Mouse (Mus musculus) stomach, postnatal 0 days (tissue): ENCODE results near the gene Klrg2. TPM values are rescaled to one million over a fixed set of nuclear protein-coding genes. Genes with fewer than 3 reads are reported as not detected.
A peak's percentile ranks its signal among the peaks of the same experiment; 100 is the strongest.

ENCODE experiments used
- ATAC-seq: fragments of 200-750 bp; cut with Nextera tagmentation; 2 replicates; pipeline ENCODE4 v1.8.0; 2017; ENCODE audit not compliant: low FRiP score, low TSS enrichment
- DNase-seq: peaks from one replicate; pipeline ENCODE4 v3.0.0-alpha.2; 2016; ENCODE audit warnings: low spot score
- H3K27ac ChIP-seq: fragments of 300-500 bp; sonication (generic); replicated peaks from 2 replicates; pipeline ENCODE4 v1.5.1; 2014; ENCODE audit warnings: mild to moderate bottlenecking, control low read depth
- H3K27me3 ChIP-seq: fragments of 300-500 bp; sonication (generic); 2 replicates; pipeline ENCODE4 v1.6.1; 2014; ENCODE audit warnings: low read length; ENCODE audit not compliant: control insufficient read depth, insufficient read depth
- H3K36me3 ChIP-seq: fragments of 300-500 bp; sonication (generic); 2 replicates; pipeline ENCODE4 v1.6.1; 2014; ENCODE audit warnings: low read length, mixed read lengths; ENCODE audit not compliant: control insufficient read depth, insufficient read depth
- H3K4me1 ChIP-seq: fragments of 300-500 bp; sonication (generic); replicated peaks from 2 replicates; pipeline ENCODE4 v1.6.1; 2014; ENCODE audit warnings: antibody characterized with exemption; ENCODE audit not compliant: control insufficient read depth, insufficient read depth
- H3K4me2 ChIP-seq: fragments of 300-500 bp; sonication (generic); replicated peaks from 2 replicates; pipeline ENCODE4 v1.6.1; 2014; ENCODE audit warnings: low read depth, mild to moderate bottlenecking, control low read depth, moderate library complexity
- H3K4me3 ChIP-seq: fragments of 300-500 bp; sonication (generic); 2 replicates; pipeline ENCODE4 v1.5.1; 2014; ENCODE audit warnings: low read depth, low read length, control low read depth
- H3K9ac ChIP-seq: fragments of 300-500 bp; sonication (generic); 2 replicates; pipeline ENCODE4 v1.6.1; 2014; ENCODE audit warnings: mild to moderate bottlenecking, low read length, control low read depth, mixed read lengths
- H3K9me3 ChIP-seq: fragments of 300-500 bp; sonication (generic); 2 replicates; pipeline ENCODE4 v1.6.1; 2016; ENCODE audit warnings: low read length; ENCODE audit not compliant: control insufficient read depth
- CTCF ChIP-seq: IDR thresholded peaks from 2 replicates; pipeline ENCODE4 v1.5.1; 2016; ENCODE audit warnings: antibody characterized with exemption, low read depth, mild to moderate bottlenecking, moderate library complexity
- EP300 ChIP-seq: optimal IDR thresholded peaks from 2 replicates; pipeline ENCODE3; 2016; ENCODE audit warnings: antibody characterized with exemption
- WGBS: fragments of 180-500 bp; shearing (Covaris S2); extraction: QIAGEN DNeasy Blood & Tissue Kit; methylation state at CpG from one replicate; pipeline ENCODE4 v1.1.7; 2014; 5-methylcytosine and 5-hydroxymethylcytosine counted together
- polyA plus RNA-seq: library from polyadenylated mRNA; unstranded; fragments of >200 nt; fragmentation: Nextera tagmentation; extraction: Ambion mirVana; gene quantifications from 2 replicates; pipeline ENCODE4 v1.2.1, GENCODE M21; 2015

Gene Klrg2
- polyA plus RNA-seq, result 4.5 and 5.9 TPM in 2 replicates

- Histone ChIP-seq H3K27ac (peak within 1 kb of the TSS; percentile 67; the same call in 1 of the 2 replicates), H3K27me3 (peaks cover 6% of the 10 kb centered on the region), H3K36me3 (no peaks in the 10 kb centered on the region), H3K4me3 (peak within 1 kb of the TSS; percentile 59), H3K4me2 (peak within 1 kb of the TSS; percentile 100), H3K4me1 (no peaks in the 10 kb centered on the region), H3K9ac (peak within 1 kb of the TSS; percentile 65), H3K9me3 (no peaks in the 10 kb centered on the region)
- TF ChIP-seq CTCF (no peak), EP300 (no peak)
- ATAC-seq (peak; percentile 88), DNase-seq (peak; percentile 87)
- WGBS, result 1% methylated on average over 54 of the region's 60 CpGs
These were observed at the start of gene Klrg2 for GRCm38 (mm10) chr6:38636852-38637618. Gene Klrg2 (minus strand): TSS chr6:38637242.

- no peaks in the 10 kb centered on the region for H3K4me1 ChIP-seq
- no peak for DNase-seq
- H3K9ac ChIP-seq, result no peak overlapping the region
- no peak for ATAC-seq
- H3K27ac ChIP-seq, result no peak overlapping the region
- WGBS, result 57% methylated on average over 2 of the region's 2 CpGs
- H3K27me3 ChIP-seq, result no peaks in the 10 kb centered on the region
- H3K4me2 ChIP-seq, result no peak overlapping the region
- no peaks in the 10 kb centered on the region for H3K9me3 ChIP-seq
- H3K36me3 ChIP-seq, result 0 out of 2 replicates have a peak, but pooled peaks cover 2% of the 10 kb centered on the region
- H3K4me3 ChIP-seq, result no peak overlapping the region
- TF ChIP-seq EP300 (no peak), CTCF (no peak)
These were observed 45.5 kb upstream of the Klrg2 start for GRCm38 (mm10) chr6:38682532-38682931.

- 75% methylated on average over 9 of the region's 9 CpGs for WGBS
- TF ChIP-seq EP300, result no peak
- TF ChIP-seq CTCF, result no peak
- Histone ChIP-seq H3K36me3 (no peaks in the 10 kb centered on the region), H3K27me3 (no peaks in the 10 kb centered on the region), H3K4me2 (no peak overlapping the region), H3K9ac (no peak overlapping the region), H3K4me1 (no peaks in the 10 kb centered on the region), H3K4me3 (no peak overlapping the region), H3K27ac (no peak overlapping the region), H3K9me3 (no peaks in the 10 kb centered on the region)
- ATAC-seq, result no peak
- no peak for DNase-seq
These were observed 40.6 kb upstream of the Klrg2 start for GRCm38 (mm10) chr6:38677629-38678028.

- 0 out of 2 replicates have a peak, but pooled peaks have one; percentile 36 for ATAC-seq
- TF ChIP-seq EP300 (no peak), CTCF (no peak)
- Histone ChIP-seq H3K9ac (no peak overlapping the region), H3K4me2 (no peak overlapping the region), H3K27me3 (no peaks in the 10 kb centered on the region), H3K4me3 (no peak overlapping the region), H3K36me3 (no peaks in the 10 kb centered on the region), H3K9me3 (no peaks in the 10 kb centered on the region), H3K27ac (no peak overlapping the region), H3K4me1 (no peaks in the 10 kb centered on the region)
- DNase-seq, result no peak
- 71% methylated on average over 14 of the region's 14 CpGs for WGBS
These were observed 39.7 kb upstream of the Klrg2 start for GRCm38 (mm10) chr6:38676723-38677122.

GRCm38 (mm10) chr6:38676217-38676616 lies 39.2 kb upstream of the Klrg2 start:
- 0 out of 2 replicates have a peak, but pooled peaks have one; percentile 17 for ATAC-seq
- 65% methylated on average over 6 of the region's 6 CpGs for WGBS
- no peak for TF ChIP-seq CTCF
- no peak for TF ChIP-seq EP300

GRCm38 (mm10) chr6:38672011-38672410 lies 35.0 kb upstream of the Klrg2 start:
- H3K27ac ChIP-seq, result no peak overlapping the region
- DNase-seq (no peak), ATAC-seq (no peak)
- no peak overlapping the region for H3K9ac ChIP-seq
- H3K4me3 ChIP-seq, result no peak overlapping the region
- H3K4me2 ChIP-seq, result no peak overlapping the region
- 84% methylated on average over 3 of the region's 3 CpGs for WGBS
- TF ChIP-seq EP300, result no peak
- TF ChIP-seq CTCF, result no peak
- H3K27me3 ChIP-seq, result no peaks in the 10 kb centered on the region
- H3K4me1 ChIP-seq, result no peaks in the 10 kb centered on the region
- H3K9me3 ChIP-seq, result no peaks in the 10 kb centered on the region
- no peaks in the 10 kb centered on the region for H3K36me3 ChIP-seq

More at GRCm38 (mm10) chr6:38676217-38676616, 39.2 kb upstream of the Klrg2 start:
- Histone ChIP-seq H3K4me2 (no peak overlapping the region), H3K36me3 (no peaks in the 10 kb centered on the region), H3K9me3 (no peaks in the 10 kb centered on the region), H3K4me3 (no peak overlapping the region), H3K9ac (no peak overlapping the region), H3K27ac (no peak overlapping the region), H3K4me1 (no peaks in the 10 kb centered on the region), H3K27me3 (no peaks in the 10 kb centered on the region)
- DNase-seq, result no peak
